Mouse (Mus musculus) neural tube, embryonic 14.5 days (tissue): ENCODE measurements around the gene Ccdc66. TPM values are rescaled to one million over a fixed set of nuclear protein-coding genes. Genes with fewer than 3 reads are reported as not detected.
A peak's percentile ranks its signal among the peaks of the same experiment; 100 is the strongest.

Source experiments
- ATAC-seq: fragments of 200-750 bp; cut with Nextera tagmentation; 2 replicates; pipeline ENCODE4 v1.8.0; 2017; ENCODE audit warnings: low read depth, mild to moderate bottlenecking, moderate TSS enrichment, moderate library complexity
- H3K27ac ChIP-seq: fragments of 300-500 bp; sonication (generic); 2 replicates; pipeline ENCODE4 v1.5.1; 2014; ENCODE audit warnings: low read depth, mild to moderate bottlenecking, control low read depth, low read length, moderate library complexity, mixed read lengths
- H3K27me3 ChIP-seq: fragments of 300-500 bp; sonication (generic); 2 replicates; pipeline ENCODE4 v1.6.1; 2014; ENCODE audit warnings: low read length; ENCODE audit not compliant: control insufficient read depth, insufficient read depth
- H3K36me3 ChIP-seq: fragments of 300-500 bp; sonication (generic); 2 replicates; pipeline ENCODE4 v1.6.1; 2014; ENCODE audit warnings: low read length, mixed read lengths; ENCODE audit not compliant: control insufficient read depth, insufficient read depth
- H3K4me1 ChIP-seq: fragments of 300-500 bp; sonication (generic); 2 replicates; pipeline ENCODE4 v1.6.1; 2014; ENCODE audit warnings: low read length; ENCODE audit not compliant: control insufficient read depth, insufficient read depth
- H3K4me2 ChIP-seq: fragments of 300-500 bp; sonication (generic); 2 replicates; pipeline ENCODE4 v1.6.1; 2014; ENCODE audit warnings: mild to moderate bottlenecking, low read depth, low read length, control low read depth
- H3K4me3 ChIP-seq: fragments of 300-500 bp; sonication (generic); 2 replicates; pipeline ENCODE4 v1.5.1; 2014; ENCODE audit warnings: low read depth, low read length, control low read depth, mixed read lengths
- H3K9ac ChIP-seq: fragments of 300-500 bp; sonication (generic); replicated peaks from 2 replicates; pipeline ENCODE4 v1.6.1; 2014; ENCODE audit warnings: low read depth, mild to moderate bottlenecking, control low read depth, low read length, mixed read lengths
- H3K9me3 ChIP-seq: fragments of 300-500 bp; sonication (generic); 2 replicates; pipeline ENCODE4 v1.6.1; 2016; ENCODE audit warnings: low read length; ENCODE audit not compliant: control insufficient read depth
- whole genome bisulfite sequencing: fragments of 180-500 bp; shearing (Covaris S2); extraction: QIAGEN DNeasy Blood & Tissue Kit; methylation state at CpG from one replicate; pipeline ENCODE4 v1.1.7; 2014; 5-methylcytosine and 5-hydroxymethylcytosine counted together
- polyA plus RNA-seq: library from polyadenylated mRNA; unstranded; fragments of >200 nt; fragmentation: Nextera tagmentation; extraction: Ambion mirVana; gene quantifications from 2 replicates; pipeline ENCODE4 v1.2.1, GENCODE M21; 2014

Ccdc66 gene
- polyA plus RNA-seq = 13.1 and 13.9 TPM in 2 replicates

- peaks cover 3% of the 10 kb centered on the region; the same call in 1 of the 2 replicates for H3K4me1 ChIP-seq
- no peaks in the 10 kb centered on the region for H3K27me3 ChIP-seq
- H3K4me2 ChIP-seq = peak within 1 kb of the TSS; percentile 68
- no peaks in the 10 kb centered on the region for H3K9me3 ChIP-seq
- H3K4me3 ChIP-seq = peak within 1 kb of the TSS; percentile 77
- H3K27ac ChIP-seq = peak within 1 kb of the TSS; percentile 68
- under 1% methylated on average over 51 of the region's 51 CpGs for WGBS
- no peaks in the 10 kb centered on the region for H3K36me3 ChIP-seq
- ATAC-seq = peak; percentile 99
- peak within 1 kb of the TSS; percentile 59 for H3K9ac ChIP-seq
These were observed at the start of gene Ccdc66 for GRCm38 (mm10) chr14:27507894-27508643. Gene Ccdc66, minus strand, starts transcription at chr14:27508460.

- Histone ChIP-seq H3K27ac (no peak overlapping the region), H3K4me2 (no peak overlapping the region), H3K9me3 (no peaks in the 10 kb centered on the region), H3K27me3 (no peaks in the 10 kb centered on the region), H3K36me3 (no peaks in the 10 kb centered on the region), H3K4me3 (no peak overlapping the region), H3K4me1 (no peaks in the 10 kb centered on the region), H3K9ac (no peak overlapping the region)
- 63% methylated on average over 4 of the region's 4 CpGs for WGBS
- no peak for ATAC-seq
These were observed 35.7 kb upstream of the Ccdc66 start for GRCm38 (mm10) chr14:27543838-27544426.

DNA sequence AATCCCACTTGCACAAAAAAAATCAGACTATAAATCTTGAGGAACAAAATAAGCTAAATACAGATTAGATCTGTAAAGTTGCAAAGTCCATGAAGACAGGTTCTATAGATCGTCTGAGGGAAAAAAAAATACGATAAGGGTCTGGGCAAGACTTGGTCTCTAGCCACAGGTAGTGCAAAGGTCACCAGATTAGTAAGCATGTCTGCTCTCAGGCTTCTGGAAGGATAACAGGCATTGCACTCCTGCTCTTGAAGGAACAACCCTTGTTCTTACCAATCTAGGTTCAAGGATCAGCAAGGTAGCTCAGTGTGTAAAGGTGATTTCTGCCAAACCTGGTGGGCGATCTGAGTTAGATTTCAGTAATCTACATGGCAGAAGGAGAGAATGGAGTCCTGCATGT is 28.2 kb upstream of the Ccdc66 start:
- Histone ChIP-seq H3K4me3 (no peak overlapping the region), H3K9ac (no peak overlapping the region), H3K9me3 (no peaks in the 10 kb centered on the region), H3K4me1 (no peaks in the 10 kb centered on the region), H3K27ac (no peak overlapping the region), H3K27me3 (no peaks in the 10 kb centered on the region), H3K4me2 (no peak overlapping the region), H3K36me3 (no peaks in the 10 kb centered on the region)
- 88% methylated on average over 3 of the region's 3 CpGs for WGBS
- ATAC-seq = no peak

DNA sequence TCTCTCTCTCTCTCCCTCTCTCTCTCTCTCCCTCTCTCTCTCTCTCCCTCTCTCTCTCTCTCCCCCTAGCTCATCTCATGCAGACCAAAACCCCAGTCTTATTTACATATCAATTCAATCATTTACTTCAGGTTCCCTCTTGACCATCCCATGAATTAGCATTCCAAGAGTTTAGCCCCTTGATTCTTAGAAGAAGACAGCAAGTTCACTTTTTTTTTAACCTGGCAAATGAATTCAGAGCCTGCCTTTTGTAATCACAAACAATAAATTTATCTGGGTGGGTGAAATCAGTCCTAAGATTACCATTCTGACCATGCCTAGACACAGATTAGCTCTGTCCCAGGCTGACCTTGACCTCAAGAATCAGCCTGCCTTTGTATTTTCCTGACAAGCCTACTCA is 16.3 kb upstream of the Ccdc66 start:
- H3K9ac ChIP-seq = no peak overlapping the region
- H3K27me3 ChIP-seq = no peaks in the 10 kb centered on the region
- H3K27ac ChIP-seq = no peak overlapping the region
- H3K4me1 ChIP-seq = no peaks in the 10 kb centered on the region
- H3K4me3 ChIP-seq = no peak overlapping the region
- no peak overlapping the region for H3K4me2 ChIP-seq
- H3K9me3 ChIP-seq = no peaks in the 10 kb centered on the region
- no peak for ATAC-seq
- H3K36me3 ChIP-seq = no peaks in the 10 kb centered on the region

- Histone ChIP-seq H3K4me3 (peak overlapping the region; percentile 77), H3K9me3 (no peaks in the 10 kb centered on the region), H3K27me3 (no peaks in the 10 kb centered on the region), H3K4me1 (peaks cover 3% of the 10 kb centered on the region; the same call in 1 of the 2 replicates), H3K4me2 (peak overlapping the region; percentile 68), H3K9ac (peak overlapping the region; percentile 59; the same call in 1 of the 2 replicates), H3K36me3 (no peaks in the 10 kb centered on the region), H3K27ac (peak overlapping the region; percentile 68)
- peak; percentile 77 for ATAC-seq
- WGBS = 34% methylated on average over 15 of the region's 15 CpGs
These were observed 513 bp upstream of the Ccdc66 start for GRCm38 (mm10) chr14:27508644-27509301.

GRCm38 (mm10) chr14:27501096-27501495 is 7.2 kb downstream of the Ccdc66 start:
- ATAC-seq = no peak
- H3K36me3 ChIP-seq = peaks cover 5% of the 10 kb centered on the region; the same call in 1 of the 2 replicates
- 84% methylated on average over 4 of the region's 4 CpGs for WGBS

DNA sequence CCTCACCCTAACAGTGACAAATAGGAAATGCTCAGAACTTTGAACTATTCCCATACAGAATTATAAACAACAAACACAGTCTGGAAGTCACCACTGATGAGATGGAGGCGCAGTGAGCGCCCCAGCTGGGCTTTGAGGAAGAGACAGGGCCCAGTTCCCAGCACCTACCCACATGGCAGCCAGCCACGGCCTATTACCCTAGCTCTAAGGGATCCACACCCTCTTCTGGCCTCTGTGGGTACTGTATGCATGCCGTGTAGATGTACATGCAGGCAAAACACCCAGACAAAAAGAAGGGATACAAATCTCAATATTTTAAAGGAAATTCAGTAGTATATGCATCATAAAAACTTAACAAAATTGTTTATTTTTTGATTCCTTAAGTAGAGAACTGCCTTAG is 14.7 kb downstream of the Ccdc66 start:
- no peak overlapping the region for H3K4me2 ChIP-seq
- no peaks in the 10 kb centered on the region for H3K27me3 ChIP-seq
- peaks cover 40% of the 10 kb centered on the region for H3K36me3 ChIP-seq
- WGBS = 94% methylated on average over 4 of the region's 4 CpGs
- no peak overlapping the region for H3K27ac ChIP-seq
- H3K4me3 ChIP-seq = no peak overlapping the region
- H3K4me1 ChIP-seq = no peaks in the 10 kb centered on the region
- H3K9ac ChIP-seq = no peak overlapping the region
- ATAC-seq = no peak
- no peaks in the 10 kb centered on the region for H3K9me3 ChIP-seq

More at GRCm38 (mm10) chr14:27501096-27501495, 7.2 kb downstream of the Ccdc66 start:
- H3K9ac ChIP-seq = no peak overlapping the region
- no peaks in the 10 kb centered on the region for H3K27me3 ChIP-seq
- H3K4me1 ChIP-seq = no peaks in the 10 kb centered on the region
- H3K9me3 ChIP-seq = no peaks in the 10 kb centered on the region
- no peak overlapping the region for H3K4me3 ChIP-seq
- no peak overlapping the region for H3K4me2 ChIP-seq
- no peak overlapping the region for H3K27ac ChIP-seq

DNA sequence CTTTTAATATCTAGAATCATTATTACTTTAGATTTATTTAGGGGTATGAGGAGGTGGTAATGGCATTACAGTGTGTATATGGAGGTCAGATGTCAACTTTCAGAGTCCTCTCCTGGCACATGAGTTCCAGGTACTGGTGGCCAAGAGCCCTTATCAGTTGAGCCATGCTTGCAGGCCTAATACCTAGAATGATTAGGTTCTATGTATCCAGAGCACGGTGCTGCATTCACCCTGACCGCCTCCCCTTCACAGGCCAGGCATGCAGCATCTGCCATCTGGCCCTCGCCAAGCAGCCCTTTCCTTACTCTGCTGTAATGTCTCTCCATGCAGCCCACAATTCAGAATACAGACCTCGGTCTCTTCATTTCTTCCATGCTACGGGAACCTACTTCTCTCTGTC is 16.9 kb downstream of the Ccdc66 start:
- no peaks in the 10 kb centered on the region for H3K4me1 ChIP-seq
- no peak overlapping the region for H3K4me3 ChIP-seq
- no peaks in the 10 kb centered on the region for H3K27me3 ChIP-seq
- no peak overlapping the region for H3K27ac ChIP-seq
- H3K9ac ChIP-seq = no peak overlapping the region
- H3K9me3 ChIP-seq = no peaks in the 10 kb centered on the region
- 93% methylated on average over 5 of the region's 5 CpGs for WGBS
- ATAC-seq = no peak
- H3K36me3 ChIP-seq = peaks cover 40% of the 10 kb centered on the region
- no peak overlapping the region for H3K4me2 ChIP-seq

DNA sequence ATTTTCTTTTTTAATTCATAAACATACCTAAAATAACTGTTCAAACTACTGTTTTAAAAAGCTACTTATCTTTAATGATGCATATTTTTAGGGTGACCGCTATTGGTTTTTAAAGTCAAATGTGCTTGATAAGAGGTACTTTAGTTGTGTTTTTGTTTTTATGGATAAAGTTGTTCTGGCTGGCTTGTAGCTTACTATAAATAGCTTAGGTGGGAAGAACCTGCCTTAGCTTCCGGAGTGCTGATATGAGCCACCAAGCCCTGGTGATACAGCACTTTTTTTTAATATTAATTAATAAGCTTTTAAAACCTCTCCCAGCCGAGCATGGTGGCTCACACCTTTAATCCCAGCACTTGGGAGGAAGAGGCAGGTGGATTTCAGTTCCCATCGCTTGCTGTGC is 61.3 kb downstream of the Ccdc66 start:
- Histone ChIP-seq H3K9ac (no peak overlapping the region), H3K27me3 (no peaks in the 10 kb centered on the region), H3K27ac (no peak overlapping the region), H3K4me3 (no peak overlapping the region), H3K9me3 (no peaks in the 10 kb centered on the region), H3K4me2 (no peak overlapping the region), H3K4me1 (no peaks in the 10 kb centered on the region), H3K36me3 (peaks cover 38% of the 10 kb centered on the region)
- ATAC-seq = no peak
- 95% methylated on average over 4 of the region's 4 CpGs for WGBS
